Mouse (Mus musculus) MEL (cell line): ENCODE results near the gene Adgrg7. TPM values are rescaled to one million over a fixed set of nuclear protein-coding genes. Genes with fewer than 3 reads are reported as not detected.

Source experiments
- DNase-seq: peaks from one replicate; pipeline ENCODE4 v3.0.0; 2011; ENCODE audit warnings: low read depth, low spot score
- H3K27ac ChIP-seq: 2 replicates; pipeline ENCODE4 v1.5.1; 2012; ENCODE audit warnings: low read depth, mild to moderate bottlenecking, control low read depth, low read length, moderate library complexity; ENCODE audit not compliant: control insufficient read depth
- H3K27me3 ChIP-seq, 2 experiments: fragments of 150-350 bp in 1 of 2; sonication (generic) in 1 of 2; 2 replicates each; pipeline ENCODE4 v1.6.1; 2012; ENCODE audit warnings: low read length in 2 of 2, mild to moderate bottlenecking in 2 of 2, improper control_type of control experiment in 1 of 2, moderate library complexity in 1 of 2; ENCODE audit not compliant: insufficient read depth in 2 of 2, control insufficient read depth in 1 of 2
- H3K36me3 ChIP-seq, 2 experiments: 2 replicates each; pipeline ENCODE4 v1.6.1; 2012 to 2014; ENCODE audit warnings: low read length in 2 of 2, improper control_type of control experiment in 1 of 2, inconsistent platforms in 1 of 2, mild to moderate bottlenecking in 1 of 2; ENCODE audit not compliant: insufficient read depth in 2 of 2, control insufficient read depth in 1 of 2
- H3K4me1 ChIP-seq, 2 experiments: fragments of 150-350 bp in 1 of 2; sonication (generic) in 1 of 2; 2 replicates each; pipeline ENCODE4 v1.6.1; 2012; ENCODE audit warnings: low read length in 2 of 2, improper control_type of control experiment in 1 of 2, mild to moderate bottlenecking in 1 of 2; ENCODE audit not compliant: insufficient read depth in 2 of 2, control insufficient read depth in 1 of 2
- H3K4me3 ChIP-seq, 2 experiments: fragments of 150-350 bp in 1 of 2; sonication (generic) in 1 of 2; 2 replicates each; pipeline ENCODE4 v1.5.1; 2012; ENCODE audit warnings: low read depth in 2 of 2, low read length in 2 of 2, mild to moderate bottlenecking in 2 of 2, moderate library complexity in 2 of 2, control low read depth in 1 of 2, improper control_type of control experiment in 1 of 2; ENCODE audit not compliant: control insufficient read depth in 1 of 2, insufficient read depth in 1 of 2
- H3K79me2 ChIP-seq: 2 replicates; pipeline ENCODE4 v1.6.1; 2012; ENCODE audit warnings: mild to moderate bottlenecking, low read length, moderate library complexity; ENCODE audit not compliant: control insufficient read depth, poor library complexity, insufficient read depth
- H3K9ac ChIP-seq: 2 replicates; pipeline ENCODE4 v1.6.1; 2012; ENCODE audit warnings: low read depth, mild to moderate bottlenecking, control low read depth, low read length, moderate library complexity; ENCODE audit not compliant: control insufficient read depth, poor library complexity, severe bottlenecking
- H3K9me3 ChIP-seq: fragments of 150-350 bp; sonication (generic); replicated peaks from 2 replicates; pipeline ENCODE4 v1.6.1; 2012; ENCODE audit warnings: mild to moderate bottlenecking, low read length, improper control_type of control experiment, moderate library complexity; ENCODE audit not compliant: insufficient read depth
- E2F4 ChIP-seq: IDR thresholded peaks from 2 replicates; pipeline ENCODE4 v1.6.1; 2011; ENCODE audit warnings: low read depth, low read length, improper control_type of control experiment, borderline replicate concordance
- GATA1 ChIP-seq: IDR thresholded peaks from 2 replicates; pipeline ENCODE4 v1.6.1; 2011; ENCODE audit warnings: low read depth, low read length, improper control_type of control experiment
- HCFC1 ChIP-seq: IDR thresholded peaks from 2 replicates; pipeline ENCODE4 v1.6.1; 2012; ENCODE audit warnings: low read depth, mild to moderate bottlenecking, inconsistent platforms, low read length, improper control_type of control experiment, moderate library complexity
- JUND ChIP-seq: IDR thresholded peaks from 2 replicates; pipeline ENCODE4 v1.6.1; 2011; ENCODE audit warnings: low read depth, mild to moderate bottlenecking, improper control_type of control experiment, low read length
- MAFK ChIP-seq: IDR thresholded peaks from 2 replicates; pipeline ENCODE4 v1.6.1; 2011; ENCODE audit warnings: low read depth, mild to moderate bottlenecking, low read length, improper control_type of control experiment, borderline replicate concordance
- MEF2A ChIP-seq: IDR thresholded peaks from 2 replicates; pipeline ENCODE4 v1.6.1; 2014; ENCODE audit warnings: low read depth, mild to moderate bottlenecking, inconsistent platforms, low read length, improper control_type of control experiment; ENCODE audit not compliant: poor library complexity, insufficient replicate concordance, severe bottlenecking; ENCODE audit errors: extremely low read depth
- NRF1 ChIP-seq: IDR thresholded peaks from 2 replicates; pipeline ENCODE4 v1.6.1; 2014; ENCODE audit warnings: low read depth, mild to moderate bottlenecking, inconsistent platforms, low read length, improper control_type of control experiment, moderate library complexity; ENCODE audit not compliant: poor library complexity, insufficient read depth, severe bottlenecking
- SMC3 ChIP-seq: IDR thresholded peaks from 2 replicates; pipeline ENCODE4 v1.6.1; 2011; ENCODE audit warnings: low read depth, low read length, improper control_type of control experiment
- TBP ChIP-seq: IDR thresholded peaks from 2 replicates; pipeline ENCODE4 v1.8.0; 2011; ENCODE audit warnings: low read depth, low read length, improper control_type of control experiment
- TCF12 ChIP-seq: IDR thresholded peaks from 2 replicates; pipeline ENCODE4 v1.6.1; 2014; ENCODE audit warnings: low read depth, mild to moderate bottlenecking, inconsistent platforms, low read length, improper control_type of control experiment, moderate library complexity
- USF2 ChIP-seq, 2 experiments: IDR thresholded peaks; 2 replicates each; pipeline ENCODE4 v1.6.1; 2011 to 2012; ENCODE audit warnings: improper control_type of control experiment in 2 of 2, low read length in 2 of 2, borderline replicate concordance in 1 of 2, inconsistent platforms in 1 of 2, low read depth in 1 of 2, mild to moderate bottlenecking in 1 of 2; ENCODE audit not compliant: insufficient read depth in 1 of 2
- ZKSCAN1 ChIP-seq: IDR thresholded peaks from 2 replicates; pipeline ENCODE4 v1.6.1; 2012; ENCODE audit warnings: low read depth, mild to moderate bottlenecking, inconsistent platforms, low read length, improper control_type of control experiment, moderate library complexity
- ZMIZ1 ChIP-seq: IDR thresholded peaks from 2 replicates; pipeline ENCODE4 v1.6.1; 2012; ENCODE audit warnings: low read depth, mild to moderate bottlenecking, inconsistent platforms, low read length, improper control_type of control experiment, moderate library complexity
- polyA plus RNA-seq, 2 experiments: library from polyadenylated mRNA; stranded (reverse) in 1 of 2; unstranded in 1 of 2; fragments of >175 nt in 1 of 2; fragments of >200 nt in 1 of 2; gene quantifications; 2 replicates each; pipeline versions ENCODE4 v1.2.1 to v1.2.4; 2012; ENCODE audit warnings: low replicate concordance in 2 of 2, low read depth in 1 of 2; ENCODE audit not compliant: insufficient read length in 2 of 2, insufficient read depth in 1 of 2, missing spikeins in 1 of 2
- total RNA-seq: library from RNA; depleted of rRNA; stranded (reverse); fragments of 300-350 nt; gene quantifications from 2 replicates; pipeline ENCODE4 v1.2.3, GENCODE M21; 2012

Adgrg7 gene
- total and polyA plus RNA-seq, 3 experiments, result 40.5 to 45.4 TPM; not detected in 1

DNA sequence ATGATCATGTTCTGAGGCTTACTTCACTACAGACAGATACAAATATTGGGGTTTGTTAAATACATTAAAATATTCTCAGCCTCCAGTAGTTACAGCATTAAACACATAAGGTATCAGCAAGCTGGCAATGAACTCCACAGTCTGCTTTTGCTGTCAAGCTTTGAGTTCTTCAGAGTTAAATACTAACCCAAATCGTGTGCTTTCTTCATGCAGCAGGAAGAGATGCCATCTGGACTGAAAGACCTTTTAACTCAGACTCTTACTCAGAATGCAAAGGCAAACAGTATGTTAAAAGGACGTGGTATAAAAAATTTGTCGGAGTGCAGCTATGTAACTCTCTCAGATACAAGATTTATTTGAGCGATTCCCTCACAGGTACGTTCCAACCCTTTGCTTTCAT lies 108.9 kb downstream of the Adgrg7 start:
- H3K79me2 ChIP-seq, result no peaks in the 10 kb centered on the region
- TF ChIP-seq MAFK (no peak), E2F4 (no peak), HCFC1 (no peak), TBP (no peak), JUND (no peak), SMC3 (no peak), GATA1 (no peak), TCF12 (no peak), ZMIZ1 (no peak)
- TF ChIP-seq, all 39 proteins: peak for 0
- H3K27ac ChIP-seq, result no peak overlapping the region
- no peaks in the 10 kb centered on the region for H3K27me3 ChIP-seq
- no peaks in the 10 kb centered on the region for H3K4me1 ChIP-seq
- H3K9ac ChIP-seq, result no peak overlapping the region
- H3K4me3 ChIP-seq, result no peak overlapping the region
- no peaks in the 10 kb centered on the region for H3K9me3 ChIP-seq
- H3K36me3 ChIP-seq, result peaks cover 0 to 39% of the 10 kb centered on the region in 2 experiments; a peak in 2 of 4 replicates
- DNase-seq, result no peak

GRCm38 (mm10) chr16:56681010-56681645 lies 114.5 kb downstream of the Adgrg7 start:
- H3K4me1 ChIP-seq, result no peaks in the 10 kb centered on the region
- TF ChIP-seq MEF2A (no peak), ZKSCAN1 (no peak), USF2 (IDR thresholded peaks at IDR 0.05; ENCODE audit: borderline replicate concordance in 1 of 2, insufficient read depth in 1 of 2, low read depth in 1 of 2, low read length in 2 of 2) (no peak), NRF1 (no peak), ZMIZ1 (no peak), GATA1 (no peak)
- TF ChIP-seq, all 39 proteins: peak for 0
- no peak for DNase-seq
- H3K27ac ChIP-seq, result no peak overlapping the region
- no peak overlapping the region for H3K4me3 ChIP-seq
- no peak overlapping the region for H3K9ac ChIP-seq
- H3K27me3 ChIP-seq, result no peaks in the 10 kb centered on the region
- no peaks in the 10 kb centered on the region for H3K9me3 ChIP-seq
- no peaks in the 10 kb centered on the region for H3K79me2 ChIP-seq
- H3K36me3 ChIP-seq, result no peaks in the 10 kb centered on the region
